Mouse (Mus musculus): ENCODE measurements at regions not wholly inside any gene's neighbourhood (a gene's known extent, or its start where the extent isn't known, plus 50 kb on each side); places are given as distances from the start of the nearest gene placed in this dataset.

DNA sequence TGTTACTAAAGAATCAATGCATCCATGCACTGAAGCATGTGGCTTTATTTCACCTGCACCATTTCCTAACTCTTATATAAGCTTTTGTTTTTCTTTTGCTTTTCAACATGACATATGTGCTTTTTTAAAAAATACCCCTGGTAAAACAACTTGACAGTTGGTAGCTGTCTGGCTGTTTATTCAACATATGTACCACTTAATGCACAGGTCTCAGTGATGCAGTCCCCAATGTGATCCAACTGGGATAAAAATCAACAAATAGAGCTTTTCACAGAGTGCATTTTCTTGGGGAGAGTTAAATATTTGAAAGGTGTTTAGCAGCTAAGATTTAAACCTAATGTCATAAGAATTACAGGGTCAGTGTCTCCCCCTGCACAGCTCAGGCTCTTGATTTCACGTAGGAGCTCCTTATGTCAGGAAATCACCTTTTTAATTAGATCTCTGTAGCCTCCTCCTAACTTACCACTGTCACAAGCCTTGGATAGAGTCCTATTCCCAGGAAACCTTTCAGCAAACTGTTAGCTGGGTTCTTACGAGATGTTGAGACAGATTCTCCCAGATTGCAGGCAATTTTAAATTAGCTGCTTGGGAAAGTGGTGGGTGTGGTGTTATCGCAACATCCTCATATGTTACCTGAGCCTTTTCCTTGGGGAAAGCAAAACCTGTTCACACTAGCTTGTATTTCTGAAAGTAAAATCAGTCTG, 464.6 kb upstream of the Arrdc3 start:
- DNase-seq (ENCODE audit: low read depth, low spot score), result no peak

DNA sequence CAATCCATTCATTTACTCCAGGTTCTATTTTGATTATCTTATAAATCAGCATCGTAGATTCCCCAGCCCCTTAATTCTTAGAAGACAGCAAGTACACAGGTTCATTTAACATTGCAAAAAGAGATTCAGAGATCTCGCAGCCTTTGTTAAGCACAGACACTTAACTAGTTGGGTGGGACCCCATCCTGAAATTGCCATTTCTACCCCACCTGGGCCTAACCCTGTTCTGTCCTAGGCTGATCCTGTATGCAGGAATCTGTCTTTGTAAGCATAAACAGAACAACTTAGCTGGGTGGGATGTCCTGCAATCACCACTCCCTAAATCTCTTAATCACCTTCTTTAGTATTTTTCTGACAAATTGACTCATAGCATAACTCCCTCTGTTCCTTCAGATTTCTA, 462.8 kb upstream of the Arrdc3 start:
- DNase-seq (ENCODE audit: low read depth, low spot score), result peak; percentile 42
